In the genomic region with DNA sequence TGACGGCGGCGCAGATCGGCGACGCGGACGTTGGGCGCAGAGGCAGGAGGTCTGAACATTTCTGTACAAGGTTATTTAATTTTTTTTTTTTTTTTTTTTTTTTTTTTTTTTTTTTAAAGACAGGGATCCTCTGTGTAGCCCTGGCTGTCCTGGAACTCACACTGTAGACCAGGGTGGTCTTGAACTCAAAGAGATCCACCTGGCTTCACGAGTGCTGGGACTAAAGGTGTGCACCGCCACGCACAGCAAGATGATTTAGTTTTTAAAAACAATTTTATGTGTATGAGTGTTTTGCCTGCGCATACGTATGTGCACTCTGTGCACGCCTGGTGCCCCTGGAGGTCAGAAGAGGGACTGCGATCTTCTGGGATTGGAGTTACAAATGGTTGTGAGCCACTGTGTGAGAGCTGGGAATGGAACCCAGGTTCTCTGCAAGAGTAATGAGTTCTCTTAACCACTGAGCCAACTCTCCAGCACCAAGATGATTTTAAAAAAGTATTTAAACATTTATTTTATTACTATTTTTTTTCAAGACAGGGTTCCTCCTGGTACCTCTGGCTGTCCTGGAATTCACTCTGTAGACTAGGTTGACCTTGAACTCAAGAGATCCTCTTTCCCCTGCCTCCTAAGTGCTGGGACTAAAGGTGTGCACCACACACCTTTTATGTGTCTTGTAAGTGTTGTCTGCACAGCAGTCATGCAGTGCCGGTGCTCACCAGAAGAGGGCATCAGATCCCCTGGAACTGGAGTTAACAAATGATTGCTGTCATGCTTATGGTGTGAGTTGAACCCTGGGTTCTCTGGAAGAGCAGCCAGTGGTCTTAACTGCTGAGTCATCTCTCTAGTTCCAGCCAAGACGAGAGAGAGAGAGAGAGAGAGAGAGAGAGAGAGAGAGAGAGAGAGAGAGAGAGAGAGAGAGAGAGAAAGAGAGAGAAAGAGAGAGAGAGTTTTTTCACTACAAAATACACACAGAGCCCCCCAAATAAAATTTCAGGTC, we compare ENCODE assay signal across 8 mouse cellular contexts. TPM values are rescaled to one million over a fixed set of nuclear protein-coding genes. Genes with fewer than 3 reads are reported as not detected.
DNase-seq lines count a peak whose midpoint lies in the region; ATAC-seq and TF ChIP-seq lines count a peak whose summit lies in the region.
"Had no signal": no experiment of that assay in that cellular context is flagged by ENCODE, and none has a peak within 500 bp of the region (broad histone marks: within the 10 kb centered on the region; RNA-seq: fewer than 3 reads in every experiment).

A gene (minus strand): TSS at position 51 of the 997 bp plus-strand sequence.

- no peak within 1 kb of the TSS for H3K27ac ChIP-seq in hindbrain, embryonic 15.5 days (replicated peaks)
- H3K27ac ChIP-seq in hindbrain, embryonic 13.5 days, result no peak within 1 kb of the TSS
- no peak within 1 kb of the TSS for H3K27ac ChIP-seq in ES-E14 (ENCODE audit: insufficient read depth, low read depth, low read length, poor library complexity, severe bottlenecking)

- H3K36me3 ChIP-seq in hindbrain, embryonic 15.5 days, result no peaks in the 10 kb centered on the region
- no peaks in the 10 kb centered on the region for H3K36me3 ChIP-seq in hindbrain, embryonic 13.5 days
- H3K36me3 ChIP-seq in ES-E14 (ENCODE audit: control insufficient read depth, insufficient read depth, low read length, poor library complexity, severe bottlenecking), result no peaks in the 10 kb centered on the region

- in situ Hi-C loops in ES-E14 (cut with MboI; ENCODE audit: low sequenced_read_pairs in 2 of 2, unreplicated experiment in 2 of 2), result no loop called here

- H3K4me3 ChIP-seq in hindbrain, embryonic 15.5 days, result no peak within 1 kb of the TSS
- H3K4me3 ChIP-seq in hindbrain, embryonic 13.5 days, result no peak within 1 kb of the TSS
- H3K4me3 ChIP-seq in ES-E14 (ENCODE audit: insufficient read depth in 1 of 2, low read depth in 1 of 2, low read length in 2 of 2, poor library complexity in 1 of 2, severe bottlenecking in 1 of 2), result peak within 1 kb of the TSS; percentile 23 to 34; a peak in 2 of 4 replicates

- H3K9me3 ChIP-seq in hindbrain, embryonic 15.5 days, result no peaks in the 10 kb centered on the region
- no peaks in the 10 kb centered on the region for H3K9me3 ChIP-seq in hindbrain, embryonic 13.5 days
- H3K9me3 ChIP-seq in ES-E14 (ENCODE audit: control insufficient read depth, insufficient read depth, low read depth, low read length), result no peaks in the 10 kb centered on the region

- WGBS in hindbrain, embryonic 15.5 days, result 91% methylated on average over 18 of the region's 18 CpGs
- WGBS in hindbrain, embryonic 13.5 days, result 84% methylated on average over 18 of the region's 18 CpGs

- H3K4me1 ChIP-seq in hindbrain, embryonic 15.5 days (replicated peaks), result no peaks in the 10 kb centered on the region
- 0 out of 2 replicates have a peak, but pooled peaks cover 2% of the 10 kb centered on the region for H3K4me1 ChIP-seq in hindbrain, embryonic 13.5 days (replicated peaks)
- H3K4me1 ChIP-seq in ES-E14 (ENCODE audit: control insufficient read depth in 2 of 2, insufficient read depth in 2 of 2, low read length in 2 of 2, poor library complexity in 1 of 2), result peaks cover 0 to 9% of the 10 kb centered on the region in 2 experiments; a peak in 2 of 4 replicates

- H3K27me3 ChIP-seq in hindbrain, embryonic 15.5 days, result no peaks in the 10 kb centered on the region
- H3K27me3 ChIP-seq in hindbrain, embryonic 13.5 days, result no peaks in the 10 kb centered on the region

- DNase-seq in A20 (ENCODE audit: low read depth, low spot score) (peak; percentile 75), ES-E14 (ENCODE audit: low read depth, low spot score) (peak; percentile 77)
- peak; percentile 24 to 32 for DNase-seq in lung, adult 18-20 months
- DNase-seq in spleen, postnatal 10 days (ENCODE audit: low spot score in 2 of 2), result peak; percentile 78 to 85

- no peak within 1 kb of the TSS for H3K4me2 ChIP-seq in hindbrain, embryonic 15.5 days
- no peak within 1 kb of the TSS for H3K4me2 ChIP-seq in hindbrain, embryonic 13.5 days

- no peak for ATAC-seq in hindbrain, embryonic 15.5 days (ENCODE audit: low FRiP score, low read depth)
- ATAC-seq in hindbrain, embryonic 13.5 days (ENCODE audit: low FRiP score), result no peak
- peak; percentile 81 for ATAC-seq in erythroblast, adult 5-6 weeks (replicated peaks; ENCODE audit: low FRiP score, poor library complexity, severe bottlenecking)

- H3K9ac ChIP-seq in hindbrain, embryonic 15.5 days, result 0 out of 2 replicates have a peak within 1 kb of the TSS, but pooled peaks have one; percentile 19
- H3K9ac ChIP-seq in hindbrain, embryonic 13.5 days, result no peak within 1 kb of the TSS
- H3K9ac ChIP-seq in ES-E14 (ENCODE audit: insufficient read depth, low read depth, low read length, poor library complexity, severe bottlenecking), result peak within 1 kb of the TSS; percentile 43

TF ChIP-seq in ES-E14, 5 proteins besides CTCF, POLR2A, EP300 and RAD21:
- peak; percentile 66; the same call in 1 of the 2 replicates for TF ChIP-seq MAFK (IDR thresholded peaks at IDR 0.05; ENCODE audit: insufficient read depth, low read depth, low read length)
- 0 out of 2 replicates have a peak, but pooled peaks have one; percentile 2 for TF ChIP-seq ZC3H11A (IDR thresholded peaks at IDR 0.05; ENCODE audit: borderline replicate concordance, low read depth, low read length)
- no peak for TF ChIP-seq HCFC1 (IDR thresholded peaks at IDR 0.05; ENCODE audit: borderline replicate concordance, insufficient read depth, low read length)

RNA-seq across cellular contexts. Expression of the gene that starts here (rescaled TPM):
- polyA plus RNA-seq in hindbrain, embryonic 15.5 days (2015; fragmentation: Nextera tagmentation; extraction: Ambion mirVana), result not detected in 2 replicates
- not detected in 2 replicates for polyA plus RNA-seq in hindbrain, embryonic 13.5 days (2015; fragmentation: Nextera tagmentation; extraction: Ambion mirVana)
- 1.7 and 2.2 TPM in 2 replicates for total RNA-seq in ES-E14 (2012; rRNA removed)
- not detected in 2 replicates for total RNA-seq in erythroblast, adult 5-6 weeks (2015; ENCODE audit: low replicate concordance)
- not detected in 2 replicates for total RNA-seq in erythroblast, adult 5-6 weeks (2017; ENCODE audit: low replicate concordance)
- total RNA-seq: gastrocnemius, postnatal 36 days had no signal

Comparison
In these comparisons a context has a peak if more than half of its experiments do, and no peak if none do; other contexts are left out.
1. Peak in ATAC-seq in erythroblast, adult 5-6 weeks; RNA of the gene not detected or under 1 TPM.
2. H3K4me3 ChIP-seq: peak in ES-E14 (2 of 2); none in hindbrain, embryonic 15.5 days (single experiment) and hindbrain, embryonic 13.5 days (single experiment).
3. DNase-seq: peak in every context shown above with its lines; median percentile 82 in spleen, postnatal 10 days; 77 in ES-E14; 75 in A20; 28 in lung, adult 18-20 months.